Mouse (Mus musculus): Measurements from ENCODE around the gene Olfr1160. TPM values are rescaled to one million over a fixed set of nuclear protein-coding genes. Genes with fewer than 3 reads are reported as not detected.

The Olfr1160 gene
- total RNA-seq (2023), result not detected

GRCm38 (mm10) chr2:88007515-88008318 is at the start of gene Olfr1160:
Gene Olfr1160, minus strand, starts transcription at chr2:88008268.

GRCm38 (mm10) chr2:88051029-88051428 is 43.0 kb upstream of the Olfr1160 start, which contains the start of gene Olfr1162:
Gene Olfr1162, minus strand, starts transcription at chr2:88051129.

GRCm38 (mm10) chr2:88037599-88037998 is 29.5 kb upstream of the Olfr1160 start, which contains the start of gene Olfr73:
Gene Olfr73, minus strand, starts transcription at chr2:88037699.

GRCm38 (mm10) chr2:88022474-88022873 is 14.4 kb upstream of the Olfr1160 start, which contains the start of gene Olfr1161:
Gene Olfr1161, plus strand, starts transcription at chr2:88022774.

GRCm38 (mm10) chr2:87989813-87990212 is 18.3 kb downstream of the Olfr1160 start, which contains the start of gene Olfr1158:
Gene Olfr1158, plus strand, starts transcription at chr2:87990113.

GRCm38 (mm10) chr2:87974563-87974962 is 33.5 kb downstream of the Olfr1160 start, which contains the start of gene Olfr74:
Gene Olfr74, minus strand, starts transcription at chr2:87974663.

GRCm38 (mm10) chr2:87968199-87968598 is 39.9 kb downstream of the Olfr1160 start, which contains the start of gene Olfr1157:
Gene Olfr1157, minus strand, starts transcription at chr2:87968299.

GRCm38 (mm10) chr2:87953000-87953399 is 55.1 kb downstream of the Olfr1160 start, which contains the start of gene Olfr1156:
Gene Olfr1156, minus strand, starts transcription at chr2:87953100.

Other genes with a start within 250 kb of the Olfr1160 start
- not detected for gene Olfr152, start 228.8 kb downstream of the Olfr1160 start, total RNA-seq (2023)
- gene Olfr1143, start 207.7 kb downstream of the Olfr1160 start, total RNA-seq (2023), result not detected
- gene Olfr1145, start 198.4 kb downstream of the Olfr1160 start, total RNA-seq (2023), result not detected
- gene Olfr1148, start 177.7 kb downstream of the Olfr1160 start, total RNA-seq (2023), result not detected
- gene Olfr1150-ps1, start 164.3 kb downstream of the Olfr1160 start, total RNA-seq (2023), result not detected
- gene Olfr1151, start 152.4 kb downstream of the Olfr1160 start, total RNA-seq (2023), result not detected
- not detected for gene Olfr1152, start 141.8 kb downstream of the Olfr1160 start, total RNA-seq (2023)
- gene Olfr1153, start 113.3 kb downstream of the Olfr1160 start, total RNA-seq (2023), result not detected
- not detected for gene Olfr1154, start 103.1 kb downstream of the Olfr1160 start, total RNA-seq (2023)
- gene Olfr1155, start 63.1 kb downstream of the Olfr1160 start, total RNA-seq (2023), result not detected
- not detected for gene Olfr1156, start 55.2 kb downstream of the Olfr1160 start, total RNA-seq (2023)
- gene Olfr1157, start 40.0 kb downstream of the Olfr1160 start, total RNA-seq (2023), result not detected
- not detected for gene Olfr74, start 33.6 kb downstream of the Olfr1160 start, total RNA-seq (2023)
- gene Olfr1158, start 18.2 kb downstream of the Olfr1160 start, total RNA-seq (2023), result not detected
- not detected for gene Olfr1161, start 14.5 kb upstream of the Olfr1160 start, total RNA-seq (2023)
- not detected for gene Olfr73, start 29.4 kb upstream of the Olfr1160 start, total RNA-seq (2023)
- not detected for gene Olfr1162, start 42.9 kb upstream of the Olfr1160 start, total RNA-seq (2023)
- gene Olfr1163, start 63.6 kb upstream of the Olfr1160 start, total RNA-seq (2023), result not detected
- gene Olfr1164, start 85.7 kb upstream of the Olfr1160 start, total RNA-seq (2023), result not detected
- not detected for gene Olfr1166, start 120.0 kb upstream of the Olfr1160 start, total RNA-seq (2023)
- not detected for gene Olfr1167, start 146.9 kb upstream of the Olfr1160 start, total RNA-seq (2023)
- not detected for gene Olfr1168, start 173.6 kb upstream of the Olfr1160 start, total RNA-seq (2023)
- gene Olfr1170, start 220.1 kb upstream of the Olfr1160 start, total RNA-seq (2023), result not detected

Measured in CD4-positive naive resting alpha-beta T cell, adult 57 days (primary cell).